Mouse (Mus musculus): ENCODE measurements around the gene Olfr105-ps.

Olfr105-ps gene

GRCm38 (mm10) chr17:37378733-37379132, at the start of gene Olfr105-ps:
Olfr105-ps (plus strand) TSS chr17:37379033.
- no peak for DNase-seq (ENCODE audit: low spot score)

GRCm38 (mm10) chr17:37339598-37339997, 39.2 kb upstream of the Olfr105-ps start, which contains the start of gene Olfr103:
Olfr103 (minus strand) TSS chr17:37339698.
- DNase-seq (ENCODE audit: low spot score) = no peak

GRCm38 (mm10) chr17:37359282-37359681, 19.6 kb upstream of the Olfr105-ps start, which contains the start of gene Olfr104-ps:
Olfr104-ps (plus strand) TSS chr17:37359582.
- no peak for DNase-seq (ENCODE audit: low spot score)

GRCm38 (mm10) chr17:37390093-37390492, 11.3 kb downstream of the Olfr105-ps start, which contains the start of gene Olfr106-ps:
Olfr106-ps (plus strand) TSS chr17:37390393.
- no peak for DNase-seq (ENCODE audit: low spot score)

GRCm38 (mm10) chr17:37398926-37399325, 20.1 kb downstream of the Olfr105-ps start, which contains the start of gene Olfr107:
Olfr107 (plus strand) TSS chr17:37399226.
- DNase-seq (ENCODE audit: low spot score) = no peak

GRCm38 (mm10) chr17:37413380-37413779, 34.5 kb downstream of the Olfr105-ps start:
- DNase-seq (ENCODE audit: low spot score) = no peak

Measured in ovary, postnatal 10 days (tissue).